Mouse (Mus musculus) liver, embryonic 13.5 days (tissue): ENCODE measurements around the gene Tdrd5. TPM values are rescaled to one million over a fixed set of nuclear protein-coding genes. Genes with fewer than 3 reads are reported as not detected.
A peak's percentile ranks its signal among the peaks of the same experiment; 100 is the strongest.
"Not testable (repeated sequence)": the region's sequence is repeated elsewhere in the genome, so short reads cannot be mapped to it uniquely, and the experiment has no call there.

Source experiments
- ATAC-seq: fragments of 200-750 bp; cut with Nextera tagmentation; 2 replicates; pipeline ENCODE4 v1.8.0; 2017; ENCODE audit warnings: low read depth, mild to moderate bottlenecking, moderate number of reproducible peaks, moderate library complexity
- DNase-seq: peaks from one replicate; pipeline ENCODE4 v3.0.0; 2022
- H3K27ac ChIP-seq: fragments of 300-500 bp; sonication (generic); 2 replicates; pipeline ENCODE4 v1.5.1; 2015; ENCODE audit warnings: moderate library complexity, mild to moderate bottlenecking, inconsistent platforms
- H3K27me3 ChIP-seq: fragments of 300-500 bp; sonication (generic); 2 replicates; pipeline ENCODE4 v1.6.1; 2015; ENCODE audit warnings: mild to moderate bottlenecking, inconsistent platforms
- H3K36me3 ChIP-seq: fragments of 300-500 bp; sonication (generic); 2 replicates; pipeline ENCODE4 v1.6.1; 2015; ENCODE audit warnings: mild to moderate bottlenecking, inconsistent platforms
- H3K4me1 ChIP-seq: fragments of 300-500 bp; sonication (generic); replicated peaks from 2 replicates; pipeline ENCODE4 v1.6.1; 2015; ENCODE audit warnings: inconsistent platforms
- H3K4me2 ChIP-seq: fragments of 300-500 bp; sonication (generic); 2 replicates; pipeline ENCODE4 v1.6.1; 2015; ENCODE audit warnings: inconsistent platforms, mild to moderate bottlenecking, moderate library complexity
- H3K4me3 ChIP-seq: fragments of 300-500 bp; sonication (generic); replicated peaks from 2 replicates; pipeline ENCODE4 v1.5.1; 2015; ENCODE audit warnings: mild to moderate bottlenecking, inconsistent platforms
- H3K9ac ChIP-seq: fragments of 300-500 bp; sonication (generic); 2 replicates; pipeline ENCODE4 v1.6.1; 2015; ENCODE audit warnings: mild to moderate bottlenecking, inconsistent platforms
- H3K9me3 ChIP-seq: fragments of 300-500 bp; sonication (generic); replicated peaks from 2 replicates; pipeline ENCODE4 v1.6.1; 2016; ENCODE audit warnings: inconsistent platforms
- WGBS: fragments of 180-500 bp; shearing (Covaris S2); methylation state at CpG from one replicate; pipeline ENCODE4 v1.1.7; 2015; ENCODE audit not compliant: insufficient replicate concordance; 5-methylcytosine and 5-hydroxymethylcytosine counted together
- polyA plus RNA-seq: library from polyadenylated mRNA; unstranded; fragments of >200 nt; fragmentation: Nextera tagmentation; extraction: Ambion mirVana; gene quantifications from 2 replicates; pipeline ENCODE4 v1.2.1, GENCODE M21; 2015

Tdrd5 gene
- polyA plus RNA-seq, 1 experiment from 2014 or later: 0.07 TPM

DNA sequence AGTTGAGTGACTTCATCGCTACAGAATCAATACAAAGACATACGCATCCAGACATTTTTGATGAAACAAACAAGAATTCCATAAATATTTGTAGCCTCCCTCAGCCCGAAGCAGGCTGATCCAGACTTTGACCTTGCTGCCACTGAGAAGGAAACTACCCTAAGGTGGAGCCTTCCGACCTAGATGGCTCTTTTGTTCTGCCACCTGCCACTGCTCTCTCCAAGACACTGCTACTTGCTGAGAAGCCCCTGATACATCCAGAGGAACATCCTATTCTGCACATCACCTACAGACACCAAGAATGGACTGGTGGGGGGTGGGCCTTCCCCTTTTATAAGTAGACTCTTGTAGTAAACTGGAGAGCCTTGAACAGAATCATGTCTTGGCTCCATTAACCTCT is 52.4 kb downstream of the Tdrd5 start:
- not testable (repeated sequence) for H3K4me3 ChIP-seq, H3K4me2 ChIP-seq, H3K27ac ChIP-seq, ATAC-seq, H3K4me1 ChIP-seq, H3K9ac ChIP-seq, DNase-seq, H3K9me3 ChIP-seq, H3K36me3 ChIP-seq, H3K27me3 ChIP-seq
- WGBS: 69% methylated on average over 4 of the region's 4 CpGs

DNA sequence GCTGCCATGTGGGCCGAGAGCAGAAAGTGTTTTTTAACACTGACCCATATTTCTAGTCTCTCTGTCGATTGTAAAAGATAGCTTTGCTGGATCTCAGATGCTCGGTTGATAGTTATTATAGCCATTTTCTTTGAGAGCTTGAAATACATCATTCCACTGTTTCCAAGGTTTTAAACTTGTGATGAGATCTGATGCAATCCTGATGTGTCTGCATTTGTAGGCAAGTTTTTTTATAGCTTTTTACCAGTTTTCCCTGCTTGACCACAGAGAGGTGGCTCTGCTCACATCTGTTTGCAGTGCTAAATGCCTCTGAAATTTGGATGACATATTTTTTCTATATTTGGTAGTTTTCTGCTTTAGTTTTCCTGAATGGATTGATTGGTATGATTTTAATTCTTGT is 55.6 kb downstream of the Tdrd5 start:
- Histone ChIP-seq H3K27ac (no peak overlapping the region), H3K9me3 (no peaks in the 10 kb centered on the region), H3K9ac (no peak overlapping the region), H3K4me3 (no peak overlapping the region), H3K36me3 (no peaks in the 10 kb centered on the region), H3K27me3 (no peaks in the 10 kb centered on the region), H3K4me1 (no peaks in the 10 kb centered on the region), H3K4me2 (no peak overlapping the region)
- DNase-seq (no peak), ATAC-seq (no peak)
- WGBS: 64% methylated on average over 3 of the region's 3 CpGs

DNA sequence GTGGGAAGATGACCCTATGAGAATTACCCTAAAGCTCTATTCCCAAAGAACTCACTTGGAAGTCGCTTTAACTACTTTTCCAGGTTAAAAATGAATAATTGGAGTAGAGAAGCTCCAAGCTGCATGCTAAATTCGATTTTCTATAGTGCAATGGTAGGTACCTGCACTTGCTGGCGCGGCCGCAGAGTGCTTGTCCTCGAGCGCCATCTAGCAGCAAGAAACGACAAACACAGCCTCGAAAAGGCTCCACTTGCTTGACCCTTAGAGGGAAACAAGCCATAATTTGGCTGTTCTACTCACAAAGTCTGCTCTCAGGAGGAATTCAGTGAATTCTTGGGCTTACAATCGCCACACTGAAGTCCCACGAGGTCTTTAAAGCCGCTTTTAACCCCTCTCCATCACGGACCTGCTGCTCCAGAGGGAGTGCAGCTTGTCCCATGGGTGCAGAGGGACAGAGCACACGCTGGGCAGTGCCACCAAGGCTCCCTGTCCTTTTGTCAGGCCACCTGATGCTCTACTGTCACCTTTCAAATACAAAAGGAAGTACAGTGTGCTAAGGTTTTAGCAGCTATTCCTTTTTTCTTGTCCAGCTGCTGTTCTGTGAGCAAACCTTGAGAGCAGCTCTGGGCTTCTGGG is 61.6 kb downstream of the Tdrd5 start:
- DNase-seq: peak; percentile 55
- Histone ChIP-seq H3K4me2 (no peak overlapping the region), H3K4me3 (no peak overlapping the region), H3K27me3 (peaks cover 3% of the 10 kb centered on the region; the same call in 1 of the 2 replicates), H3K4me1 (no peaks in the 10 kb centered on the region), H3K9me3 (no peaks in the 10 kb centered on the region), H3K36me3 (no peaks in the 10 kb centered on the region), H3K9ac (no peak overlapping the region), H3K27ac (no peak overlapping the region)
- 8% methylated on average over 14 of the region's 14 CpGs for WGBS
- peak; percentile 48; the same call in 1 of the 2 replicates for ATAC-seq

- H3K27ac ChIP-seq: no peak overlapping the region
- WGBS: 10% methylated on average over 2 of the region's 2 CpGs
- no peak overlapping the region for H3K4me3 ChIP-seq
- no peaks in the 10 kb centered on the region for H3K9me3 ChIP-seq
- no peaks in the 10 kb centered on the region for H3K4me1 ChIP-seq
- ATAC-seq (peak; percentile 36; the same call in 1 of the 2 replicates), DNase-seq (peak; percentile 41)
- no peaks in the 10 kb centered on the region for H3K36me3 ChIP-seq
- no peak overlapping the region for H3K9ac ChIP-seq
- H3K4me2 ChIP-seq: no peak overlapping the region
- H3K27me3 ChIP-seq: peaks cover 3% of the 10 kb centered on the region; the same call in 1 of the 2 replicates
Measured at GRCm38 (mm10) chr1:156241035-156241434, 62.4 kb downstream of the Tdrd5 start.

DNA sequence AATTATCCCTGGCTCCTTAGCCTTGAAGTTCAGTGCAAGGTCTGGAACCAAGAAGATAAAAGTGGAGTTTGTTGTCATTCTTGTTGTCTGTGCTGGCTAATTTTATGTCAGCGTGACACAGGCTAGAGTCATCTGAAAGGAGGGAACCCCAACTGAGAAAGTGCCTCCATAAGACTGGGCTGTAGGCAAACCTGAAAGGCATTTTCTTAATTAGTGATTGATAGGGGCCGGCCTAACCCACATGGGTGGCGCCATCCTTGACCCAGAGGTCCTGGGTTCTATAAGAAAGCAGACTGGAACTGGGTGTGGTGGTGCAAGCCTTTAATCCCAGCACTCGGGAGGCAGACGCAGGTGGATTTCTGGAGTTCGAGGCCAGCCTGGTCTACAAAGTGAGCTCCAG is 72.3 kb downstream of the Tdrd5 start:
- WGBS: 77% methylated on average over 6 of the region's 6 CpGs

DNA sequence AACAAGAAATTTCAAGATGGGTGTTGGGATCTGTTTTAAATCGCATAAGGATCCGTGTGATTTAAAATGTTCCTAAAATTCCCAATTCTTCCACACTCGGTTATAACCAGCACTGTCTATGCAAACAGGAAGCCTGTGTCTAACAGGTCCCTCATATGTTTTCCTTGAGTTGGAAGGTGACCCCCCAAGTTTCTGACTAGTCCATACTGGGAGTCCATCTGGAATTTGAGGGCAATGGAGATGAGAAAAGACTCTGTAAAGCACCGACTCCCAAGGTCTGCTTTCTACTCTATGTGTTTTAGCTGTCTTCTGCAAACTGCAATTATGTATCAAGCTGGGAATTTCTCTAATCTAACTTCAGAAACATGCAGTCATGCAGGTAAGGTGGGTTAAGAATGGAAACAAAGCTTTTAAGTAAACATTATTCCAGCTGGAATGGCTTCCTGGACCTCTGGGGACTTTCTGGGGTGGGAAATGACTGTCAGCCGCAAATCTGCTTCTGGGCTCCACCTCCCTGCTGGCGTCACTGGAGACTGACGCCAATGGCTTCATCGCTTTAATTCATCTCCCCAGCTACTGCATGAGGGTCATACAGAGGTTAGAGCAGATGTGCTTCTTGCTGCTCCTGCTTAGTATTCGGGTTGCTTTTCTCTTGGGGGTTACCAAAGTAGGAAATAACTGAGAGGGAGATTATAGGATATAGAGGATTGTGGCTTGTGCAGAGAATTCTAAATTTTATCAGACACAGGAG is 73.0 kb downstream of the Tdrd5 start:
- ATAC-seq: no peak
- H3K4me1 ChIP-seq: peaks cover 49% of the 10 kb centered on the region
- H3K9me3 ChIP-seq: no peaks in the 10 kb centered on the region
- no peaks in the 10 kb centered on the region for H3K36me3 ChIP-seq
- no peak for DNase-seq
- 50% methylated on average over 9 of the region's 9 CpGs for WGBS
- no peak overlapping the region for H3K4me2 ChIP-seq
- no peaks in the 10 kb centered on the region for H3K27me3 ChIP-seq
- H3K9ac ChIP-seq: no peak overlapping the region
- no peak overlapping the region for H3K27ac ChIP-seq
- H3K4me3 ChIP-seq: no peak overlapping the region

More for the DNA sequence above, 72.3 kb downstream of the Tdrd5 start:
- Histone ChIP-seq H3K9ac (no peak overlapping the region), H3K27me3 (no peaks in the 10 kb centered on the region), H3K9me3 (no peaks in the 10 kb centered on the region), H3K4me2 (no peak overlapping the region), H3K27ac (no peak overlapping the region), H3K4me1 (peaks cover 47% of the 10 kb centered on the region), H3K4me3 (no peak overlapping the region), H3K36me3 (no peaks in the 10 kb centered on the region)
- ATAC-seq: no peak
- DNase-seq: no peak

DNA sequence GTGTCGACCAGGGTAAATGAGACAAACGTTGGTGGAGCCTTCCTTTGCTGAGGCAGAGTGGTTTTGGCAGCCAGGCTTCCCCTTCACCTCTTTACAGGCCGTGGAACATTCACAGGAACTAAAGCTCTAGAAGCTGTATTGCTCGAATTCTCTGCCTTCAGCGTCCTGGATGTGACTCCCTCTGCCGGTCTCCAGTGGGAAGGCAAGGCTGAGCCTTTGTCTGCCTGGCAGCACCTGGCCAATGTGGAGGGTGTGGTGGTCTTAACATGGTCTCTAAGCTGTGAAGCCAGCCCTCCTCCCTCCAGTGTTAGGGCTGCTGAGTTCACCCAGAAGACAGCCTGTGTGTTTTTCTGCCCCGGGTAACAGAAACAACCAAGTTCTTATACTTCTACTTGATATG is 74.0 kb downstream of the Tdrd5 start:
- ATAC-seq (peak; percentile 55; the same call in 1 of the 2 replicates), DNase-seq (peak; percentile 58)
- H3K27ac ChIP-seq: 0 out of 2 replicates have a peak overlapping the region, but pooled peaks have one; percentile 2
- no peak overlapping the region for H3K9ac ChIP-seq
- no peaks in the 10 kb centered on the region for H3K36me3 ChIP-seq
- peaks cover 60% of the 10 kb centered on the region for H3K4me1 ChIP-seq
- 16% methylated on average over 7 of the region's 7 CpGs for WGBS
- no peaks in the 10 kb centered on the region for H3K27me3 ChIP-seq
- no peak overlapping the region for H3K4me2 ChIP-seq
- no peaks in the 10 kb centered on the region for H3K9me3 ChIP-seq
- H3K4me3 ChIP-seq: no peak overlapping the region

DNA sequence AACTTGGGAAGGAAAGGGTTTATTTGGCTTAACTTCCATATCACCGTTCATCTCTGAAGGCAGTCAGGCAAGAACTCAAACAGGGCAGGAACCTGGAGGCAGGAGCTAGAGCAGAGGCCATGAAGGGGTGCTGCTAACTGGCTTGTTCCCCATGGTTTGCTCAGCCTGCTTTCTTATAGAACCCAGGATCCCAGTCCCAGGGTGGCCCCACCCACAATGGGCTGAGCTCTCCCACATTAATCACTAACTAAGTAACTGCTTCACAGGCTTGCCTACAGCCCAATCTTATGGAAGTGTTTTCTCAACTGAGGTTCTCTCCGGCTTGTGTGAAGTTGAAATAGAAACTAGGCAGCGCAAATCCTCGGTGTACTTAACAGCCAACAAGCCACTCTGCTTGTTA is 74.7 kb downstream of the Tdrd5 start:
- no peak overlapping the region for H3K27ac ChIP-seq
- peaks cover 67% of the 10 kb centered on the region for H3K4me1 ChIP-seq
- no peaks in the 10 kb centered on the region for H3K27me3 ChIP-seq
- WGBS: 73% methylated on average over 4 of the region's 4 CpGs
- no peaks in the 10 kb centered on the region for H3K9me3 ChIP-seq
- no peak for ATAC-seq
- no peak overlapping the region for H3K4me2 ChIP-seq
- no peak overlapping the region for H3K4me3 ChIP-seq
- no peaks in the 10 kb centered on the region for H3K36me3 ChIP-seq
- H3K9ac ChIP-seq: no peak overlapping the region
- DNase-seq: no peak

- Histone ChIP-seq H3K9ac (peak overlapping the region; percentile 8; the same call in 1 of the 2 replicates), H3K4me2 (no peak overlapping the region), H3K9me3 (no peaks in the 10 kb centered on the region), H3K27ac (peak overlapping the region; percentile 58; the same call in 1 of the 2 replicates), H3K36me3 (no peaks in the 10 kb centered on the region), H3K4me1 (peaks cover 85% of the 10 kb centered on the region), H3K27me3 (no peaks in the 10 kb centered on the region), H3K4me3 (no peak overlapping the region)
- DNase-seq (no peak), ATAC-seq (no peak)
- WGBS: 30% methylated on average over 5 of the region's 5 CpGs
Measured at GRCm38 (mm10) chr1:156226903-156227302, 76.6 kb downstream of the Tdrd5 start.

DNA sequence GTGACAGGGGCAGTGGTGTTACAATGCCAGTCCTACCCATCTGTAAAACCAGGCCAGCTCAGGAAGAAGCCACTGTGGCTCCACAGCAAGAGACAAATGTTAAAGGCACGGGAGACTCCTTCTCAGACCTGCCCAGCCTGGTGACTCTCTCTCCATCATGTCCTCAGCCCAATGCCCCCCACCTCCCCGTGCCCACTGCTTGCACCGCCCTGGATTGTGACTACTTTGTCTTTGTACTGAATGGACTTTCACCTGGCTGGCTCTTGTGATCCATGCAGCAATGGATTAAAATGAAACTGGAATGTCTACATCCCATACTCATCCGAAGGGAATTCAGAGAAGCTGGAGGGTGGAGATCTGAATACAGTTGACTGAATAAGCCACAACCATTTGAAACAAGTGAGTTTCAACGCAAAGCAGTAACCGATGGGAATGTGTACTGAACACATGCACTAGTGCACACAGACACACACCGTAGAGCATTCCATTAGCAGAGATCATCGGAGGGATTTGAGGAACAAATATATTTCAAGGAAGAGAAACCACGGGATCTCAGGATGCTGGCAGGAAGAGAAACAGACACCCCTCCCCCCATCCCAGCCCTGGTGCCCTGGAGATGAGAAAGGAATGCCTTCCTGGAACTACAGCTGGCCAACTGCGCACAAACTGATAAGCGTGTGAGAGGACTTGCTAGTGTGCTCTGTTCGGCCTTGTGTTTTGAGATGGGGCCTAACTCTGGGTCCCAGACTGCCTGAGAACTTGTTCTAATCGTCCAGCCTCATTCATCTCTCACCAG is 81.1 kb downstream of the Tdrd5 start:
- Histone ChIP-seq H3K27me3 (no peaks in the 10 kb centered on the region), H3K4me1 (peaks cover 94% of the 10 kb centered on the region), H3K36me3 (no peaks in the 10 kb centered on the region; the same call in 1 of the 2 replicates), H3K4me3 (no peak overlapping the region), H3K9ac (peak overlapping the region; percentile 64), H3K9me3 (no peaks in the 10 kb centered on the region), H3K4me2 (peak overlapping the region; percentile 59), H3K27ac (peak overlapping the region; percentile 94)
- 33% methylated on average over 13 of the region's 13 CpGs for WGBS
- DNase-seq (peak; percentile 84), ATAC-seq (peak; percentile 95)

- peak overlapping the region; percentile 94 for H3K27ac ChIP-seq
- DNase-seq: no peak
Measured at GRCm38 (mm10) chr1:156221327-156221726, 82.1 kb downstream of the Tdrd5 start.

More at GRCm38 (mm10) chr1:156221327-156221726, 82.1 kb downstream of the Tdrd5 start:
- Histone ChIP-seq H3K4me2 (peak overlapping the region; percentile 59; the same call in 1 of the 2 replicates), H3K27me3 (no peaks in the 10 kb centered on the region), H3K36me3 (no peaks in the 10 kb centered on the region; the same call in 1 of the 2 replicates), H3K4me3 (no peak overlapping the region), H3K9me3 (no peaks in the 10 kb centered on the region), H3K9ac (peak overlapping the region; percentile 64), H3K4me1 (peaks cover 94% of the 10 kb centered on the region)
- ATAC-seq: no peak
- WGBS: 68% methylated on average over 2 of the region's 2 CpGs
